Comparison of ENCODE assay signal across 16 mouse cellular contexts in genomic region chr5:50015147-50015697, GRCm38 (mm10). TPM values are rescaled to one million over a fixed set of nuclear protein-coding genes. Genes with fewer than 3 reads are reported as not detected.
DNase-seq lines count a peak whose midpoint lies in the region; ATAC-seq lines count a peak whose summit lies in the region.
"Had no signal": no experiment of that assay in that cellular context is flagged by ENCODE, and none has a peak within 500 bp of the region (broad histone marks: within the 10 kb centered on the region; RNA-seq: fewer than 3 reads in every experiment).

No protein-coding gene starts in this region.

- ATAC-seq in liver, embryonic 11.5 days (replicated peaks; ENCODE audit: low FRiP score), result peak; percentile 75
- ATAC-seq in forebrain, embryonic 16.5 days, result peak; percentile 45
- peak; percentile 47; the same call in 1 of the 2 replicates for ATAC-seq in liver, embryonic 16.5 days (ENCODE audit: low read depth)
- ATAC-seq: CD4-positive, CD25-positive, alpha-beta regulatory T cell, adult 4 months; intestine, embryonic 15.5 days; midbrain, embryonic 15.5 days had no signal

- H3K36me3 ChIP-seq in liver, embryonic 11.5 days (ENCODE audit: control insufficient read depth, insufficient read depth, low read length), result no peaks in the 10 kb centered on the region
- H3K36me3 ChIP-seq in forebrain, embryonic 16.5 days (ENCODE audit: control insufficient read depth, insufficient read depth), result no peaks in the 10 kb centered on the region
- H3K36me3 ChIP-seq in liver, embryonic 16.5 days (ENCODE audit: control insufficient read depth, insufficient read depth), result no peaks in the 10 kb centered on the region
- H3K36me3 ChIP-seq: intestine, embryonic 15.5 days; midbrain, embryonic 15.5 days had no signal

- H3K9ac ChIP-seq in liver, embryonic 11.5 days (ENCODE audit: low read depth, low read length), result no peak overlapping the region
- H3K9ac ChIP-seq in forebrain, embryonic 16.5 days (replicated peaks; ENCODE audit: low read depth, low read length), result no peak overlapping the region
- H3K9ac ChIP-seq in liver, embryonic 16.5 days (ENCODE audit: low read depth, low read length), result no peak overlapping the region
- H3K9ac ChIP-seq: intestine, embryonic 15.5 days; midbrain, embryonic 15.5 days; stomach, embryonic 15.5 days had no signal

- no peaks in the 10 kb centered on the region for H3K9me3 ChIP-seq in liver, embryonic 11.5 days (ENCODE audit: control insufficient read depth, low read length)
- no peaks in the 10 kb centered on the region for H3K9me3 ChIP-seq in forebrain, embryonic 16.5 days (ENCODE audit: control insufficient read depth, low read length)
- no peaks in the 10 kb centered on the region for H3K9me3 ChIP-seq in liver, embryonic 16.5 days (replicated peaks; ENCODE audit: control insufficient read depth, low read length)
- H3K9me3 ChIP-seq: intestine, embryonic 15.5 days; midbrain, embryonic 15.5 days; stomach, embryonic 15.5 days had no signal

- peak overlapping the region; percentile 46 for H3K4me2 ChIP-seq in liver, embryonic 11.5 days
- H3K4me2 ChIP-seq in forebrain, embryonic 16.5 days (ENCODE audit: low read length), result no peak overlapping the region
- no peak overlapping the region for H3K4me2 ChIP-seq in liver, embryonic 16.5 days (ENCODE audit: low read depth, low read length)
- H3K4me2 ChIP-seq: intestine, embryonic 15.5 days; midbrain, embryonic 15.5 days; stomach, embryonic 15.5 days had no signal

- H3K4me1 ChIP-seq in liver, embryonic 11.5 days (replicated peaks; ENCODE audit: control insufficient read depth, insufficient read depth, low read length), result peaks cover 13% of the 10 kb centered on the region
- H3K4me1 ChIP-seq in forebrain, embryonic 16.5 days (replicated peaks; ENCODE audit: control insufficient read depth, insufficient read depth, low read length), result peaks cover 5% of the 10 kb centered on the region; the same call in 1 of the 2 replicates
- H3K4me1 ChIP-seq in liver, embryonic 16.5 days (ENCODE audit: control insufficient read depth, low read depth, low read length), result peaks cover 4% of the 10 kb centered on the region; the same call in 1 of the 2 replicates
- H3K4me1 ChIP-seq: intestine, embryonic 15.5 days had no signal

- no peaks in the 10 kb centered on the region for H3K27me3 ChIP-seq in liver, embryonic 11.5 days (replicated peaks; ENCODE audit: control insufficient read depth, insufficient read depth, low read length)
- no peaks in the 10 kb centered on the region for H3K27me3 ChIP-seq in forebrain, embryonic 16.5 days (replicated peaks; ENCODE audit: control insufficient read depth, insufficient read depth, low read length)
- no peaks in the 10 kb centered on the region for H3K27me3 ChIP-seq in liver, embryonic 16.5 days (ENCODE audit: control insufficient read depth, insufficient read depth, low read depth, low read length)
- H3K27me3 ChIP-seq: intestine, embryonic 15.5 days; midbrain, embryonic 15.5 days; stomach, embryonic 15.5 days had no signal

- DNase-seq in liver, embryonic 11.5 days (ENCODE audit: low spot score), result no peak
- DNase-seq in liver, result no peak
- peak; percentile 32 for DNase-seq in brain, adult 2 months (ENCODE audit: low read depth, low spot score)
- DNase-seq in gastrocnemius, postnatal 25 days, result no peak
- DNase-seq in spleen, postnatal 36 days (ENCODE audit: low spot score in 2 of 2), result no peak
- DNase-seq: adrenal gland, postnatal 36 days; kidney, postnatal 10 days; lung, adult 2 months had no signal

- H3K27ac ChIP-seq in liver, embryonic 11.5 days (ENCODE audit: low read depth, low read length), result no peak overlapping the region; the same call in 1 of the 2 replicates
- H3K27ac ChIP-seq in forebrain, embryonic 16.5 days (ENCODE audit: low read length), result no peak overlapping the region
- H3K27ac ChIP-seq in liver, embryonic 16.5 days (ENCODE audit: low read length), result no peak overlapping the region
- H3K27ac ChIP-seq: intestine, embryonic 15.5 days; left cerebral cortex, adult 2 months; macrophage; stomach, embryonic 15.5 days had no signal

- H3K4me3 ChIP-seq in liver, embryonic 11.5 days (ENCODE audit: low read depth, low read length), result no peak overlapping the region
- no peak overlapping the region for H3K4me3 ChIP-seq in forebrain, embryonic 16.5 days (replicated peaks; ENCODE audit: low read length)
- H3K4me3 ChIP-seq in liver, embryonic 16.5 days (ENCODE audit: low read depth, low read length), result no peak overlapping the region
- H3K4me3 ChIP-seq: intestine, embryonic 15.5 days; left cerebral cortex, adult 2 months; midbrain, embryonic 15.5 days; stomach, embryonic 15.5 days had no signal

- WGBS in liver, embryonic 11.5 days, result 49% methylated on average over 5 of the region's 5 CpGs
- WGBS in forebrain, embryonic 16.5 days, result 6% methylated on average over 5 of the region's 5 CpGs
- WGBS in liver, embryonic 16.5 days (ENCODE audit: insufficient replicate concordance), result 31% methylated on average over 5 of the region's 5 CpGs

RNA-seq across cellular contexts. Expression of gene Adgra3, which starts 43.6 kb away (rescaled TPM):
- polyA plus RNA-seq in liver, embryonic 11.5 days (2014; fragmentation: Nextera tagmentation; extraction: Ambion mirVana), result 16.1 and 17.7 TPM in 2 replicates
- 18.5 and 19.6 TPM in 2 replicates for polyA plus RNA-seq in forebrain, embryonic 16.5 days (2015; fragmentation: Nextera tagmentation; extraction: Ambion mirVana)
- 1.1 and 1.7 TPM in 2 replicates for polyA plus RNA-seq in liver, embryonic 16.5 days (2015; fragmentation: Nextera tagmentation; extraction: Ambion mirVana)
- total RNA-seq in gastrocnemius, postnatal 25 days (2021), result 10 to 100 TPM; 16.5 to 18.7 TPM
- polyA plus RNA-seq: CD4-positive, CD25-positive, alpha-beta regulatory T cell, adult 4 months had no signal
